Mouse (Mus musculus) intestine, postnatal 0 days (tissue): ENCODE data around the gene Clec4a2. TPM values are rescaled to one million over a fixed set of nuclear protein-coding genes. Genes with fewer than 3 reads are reported as not detected.
"Not testable (repeated sequence)": the region's sequence is repeated elsewhere in the genome, so short reads cannot be mapped to it uniquely, and the experiment has no call there.

Experiments
- ATAC-seq: fragments of 200-750 bp; cut with Nextera tagmentation; 2 replicates; pipeline ENCODE4 v1.8.0; 2017; ENCODE audit warnings: mild to moderate bottlenecking, moderate TSS enrichment, moderate library complexity
- H3K27ac ChIP-seq: fragments of 300-500 bp; sonication (generic); 2 replicates; pipeline ENCODE4 v1.5.1; 2014; ENCODE audit warnings: mild to moderate bottlenecking, low read depth, low read length, moderate library complexity
- H3K27me3 ChIP-seq: fragments of 300-500 bp; sonication (generic); replicated peaks from 2 replicates; pipeline ENCODE4 v1.6.1; 2014; ENCODE audit warnings: low read length, mixed read lengths; ENCODE audit not compliant: control insufficient read depth, insufficient read depth
- H3K36me3 ChIP-seq: fragments of 300-500 bp; sonication (generic); 2 replicates; pipeline ENCODE4 v1.6.1; 2014; ENCODE audit warnings: mild to moderate bottlenecking, moderate library complexity; ENCODE audit not compliant: control insufficient read depth, insufficient read depth
- H3K4me1 ChIP-seq: fragments of 300-500 bp; sonication (generic); replicated peaks from 2 replicates; pipeline ENCODE4 v1.6.1; 2014; ENCODE audit warnings: antibody characterized with exemption, low read length, mixed read lengths; ENCODE audit not compliant: control insufficient read depth, insufficient read depth
- H3K4me2 ChIP-seq: fragments of 300-500 bp; sonication (generic); replicated peaks from 2 replicates; pipeline ENCODE4 v1.6.1; 2014; ENCODE audit warnings: low read depth, mild to moderate bottlenecking, moderate library complexity
- H3K4me3 ChIP-seq: fragments of 300-500 bp; sonication (generic); 2 replicates; pipeline ENCODE4 v1.5.1; 2014; ENCODE audit warnings: low read depth, low read length
- H3K9ac ChIP-seq: fragments of 300-500 bp; sonication (generic); 2 replicates; pipeline ENCODE4 v1.6.1; 2014; ENCODE audit warnings: mild to moderate bottlenecking, low read depth, low read length
- H3K9me3 ChIP-seq: fragments of 300-500 bp; sonication (generic); 2 replicates; pipeline ENCODE4 v1.6.1; 2016; ENCODE audit warnings: mixed run types; ENCODE audit not compliant: control insufficient read depth
- CTCF ChIP-seq: sonication (generic); IDR thresholded peaks from 2 replicates; pipeline ENCODE4 v1.5.1; 2016; ENCODE audit warnings: low read depth, mild to moderate bottlenecking, control low read depth, antibody characterized with exemption, moderate library complexity
- WGBS: fragments of 180-500 bp; shearing (Covaris S2); extraction: QIAGEN DNeasy Blood & Tissue Kit; methylation state at CpG from one replicate; pipeline ENCODE4 v1.1.7; 2014; 5-methylcytosine and 5-hydroxymethylcytosine counted together
- polyA plus RNA-seq: library from polyadenylated mRNA; unstranded; fragments of >200 nt; fragmentation: Nextera tagmentation; extraction: Ambion mirVana; gene quantifications from 2 replicates; pipeline ENCODE4 v1.2.1, GENCODE M21; 2015

Clec4a2 gene
- polyA plus RNA-seq, result 5.1 and 5.4 TPM in 2 replicates

- H3K27ac ChIP-seq, H3K9me3 ChIP-seq, H3K36me3 ChIP-seq, H3K4me1 ChIP-seq, H3K4me2 ChIP-seq, H3K27me3 ChIP-seq, H3K4me3 ChIP-seq, H3K9ac ChIP-seq, ATAC-seq: not testable (repeated sequence)
- 52% methylated on average over 1 of the region's 1 CpGs for WGBS
Measured at GRCm38 (mm10) chr6:123106128-123106527, at the start of gene Clec4a2. Clec4a2 (plus strand) TSS chr6:123106428.

- no peak overlapping the region for H3K9ac ChIP-seq
- no peak overlapping the region for H3K4me3 ChIP-seq
- no peaks in the 10 kb centered on the region for H3K4me1 ChIP-seq
- H3K4me2 ChIP-seq, result no peak overlapping the region
- TF ChIP-seq CTCF, result no peak
- WGBS, result 85% methylated on average over 4 of the region's 4 CpGs
- H3K27ac ChIP-seq, result no peak overlapping the region
- H3K9me3 ChIP-seq, result no peaks in the 10 kb centered on the region
- H3K36me3 ChIP-seq, result no peaks in the 10 kb centered on the region
- ATAC-seq, result no peak
- H3K27me3 ChIP-seq, result no peaks in the 10 kb centered on the region
Measured at GRCm38 (mm10) chr6:123095125-123095843, 10.9 kb upstream of the Clec4a2 start.

GRCm38 (mm10) chr6:123123195-123123594 is 17.0 kb downstream of the Clec4a2 start:
- Histone ChIP-seq H3K4me1 (no peaks in the 10 kb centered on the region), H3K27ac (no peak overlapping the region), H3K9me3 (0 out of 2 replicates have a peak, but pooled peaks cover 2% of the 10 kb centered on the region), H3K9ac (no peak overlapping the region), H3K4me2 (no peak overlapping the region), H3K4me3 (no peak overlapping the region), H3K27me3 (no peaks in the 10 kb centered on the region), H3K36me3 (no peaks in the 10 kb centered on the region)
- 81% methylated on average over 3 of the region's 3 CpGs for WGBS
- no peak for ATAC-seq
- no peak for TF ChIP-seq CTCF

- no peak for ATAC-seq
- H3K36me3 ChIP-seq, result no peaks in the 10 kb centered on the region
- no peak overlapping the region for H3K27ac ChIP-seq
Measured at GRCm38 (mm10) chr6:123127173-123127572, 20.9 kb downstream of the Clec4a2 start.

GRCm38 (mm10) chr6:123137766-123138526 is 31.7 kb downstream of the Clec4a2 start:
- not testable (repeated sequence) for H3K9ac ChIP-seq, H3K4me1 ChIP-seq, H3K27ac ChIP-seq, H3K4me2 ChIP-seq, ATAC-seq, H3K27me3 ChIP-seq, H3K9me3 ChIP-seq, H3K36me3 ChIP-seq, H3K4me3 ChIP-seq
- WGBS, result 67% methylated on average over 29 of the region's 29 CpGs

More at GRCm38 (mm10) chr6:123127173-123127572, 20.9 kb downstream of the Clec4a2 start:
- H3K9ac ChIP-seq, result no peak overlapping the region
- no peaks in the 10 kb centered on the region for H3K4me1 ChIP-seq
- H3K4me2 ChIP-seq, result no peak overlapping the region
- no peaks in the 10 kb centered on the region for H3K27me3 ChIP-seq
- no peak for TF ChIP-seq CTCF
- 0 out of 2 replicates have a peak, but pooled peaks cover 2% of the 10 kb centered on the region for H3K9me3 ChIP-seq
- no peak overlapping the region for H3K4me3 ChIP-seq
- 69% methylated on average over 1 of the region's 1 CpGs for WGBS

GRCm38 (mm10) chr6:123170106-123170505 is 63.9 kb downstream of the Clec4a2 start:
- no peak overlapping the region for H3K4me2 ChIP-seq
- ATAC-seq, result no peak
- H3K27ac ChIP-seq, result no peak overlapping the region
- H3K4me1 ChIP-seq, result no peaks in the 10 kb centered on the region
- no peaks in the 10 kb centered on the region for H3K27me3 ChIP-seq
- H3K36me3 ChIP-seq, result no peaks in the 10 kb centered on the region
- H3K9me3 ChIP-seq, result no peaks in the 10 kb centered on the region
- H3K4me3 ChIP-seq, result no peak overlapping the region
- H3K9ac ChIP-seq, result no peak overlapping the region
- 42% methylated on average over 1 of the region's 1 CpGs for WGBS
- no peak for TF ChIP-seq CTCF
